Mouse (Mus musculus): ENCODE measurements around the gene Clic1.

Clic1 gene

DNA sequence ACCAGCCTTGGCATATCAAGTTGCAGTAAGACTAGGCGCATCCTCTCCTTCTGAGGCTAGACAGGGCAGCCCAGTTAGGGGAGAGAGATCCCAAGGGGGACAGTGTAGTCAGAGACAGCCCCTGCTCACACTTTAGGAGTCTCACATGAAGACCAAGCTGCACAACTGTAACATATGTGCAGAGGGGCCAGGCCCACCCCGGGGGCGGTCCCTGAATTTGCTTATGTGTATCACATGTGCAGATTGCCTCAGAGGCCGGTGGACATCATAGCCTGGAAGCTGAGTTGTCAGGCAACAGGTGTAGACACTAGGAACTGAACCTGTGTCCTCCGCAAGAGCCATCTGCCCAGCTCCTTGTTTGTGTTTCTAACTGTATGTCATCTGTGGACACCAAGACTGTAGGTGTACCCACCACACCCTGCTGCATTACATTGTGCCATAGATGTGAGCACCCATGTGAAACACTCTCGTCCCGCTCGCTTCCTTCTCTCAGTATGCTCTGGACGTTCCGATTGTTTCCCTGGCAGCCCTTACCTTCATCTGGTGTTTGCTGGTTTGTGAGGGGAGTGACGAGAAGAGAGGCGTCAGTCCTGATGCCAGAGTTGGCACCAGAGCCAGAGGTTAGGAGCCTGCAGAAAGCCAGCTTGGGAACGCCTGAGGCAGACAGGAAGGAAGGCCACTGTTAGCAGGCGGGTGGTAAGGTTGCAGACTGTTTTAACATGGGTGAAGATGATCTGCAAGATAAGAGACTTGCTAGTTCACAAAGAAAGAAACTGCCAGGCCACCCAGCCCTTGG lies 42.8 kb downstream of the Clic1 start:
- DNase-seq: peak; percentile 61

DNA sequence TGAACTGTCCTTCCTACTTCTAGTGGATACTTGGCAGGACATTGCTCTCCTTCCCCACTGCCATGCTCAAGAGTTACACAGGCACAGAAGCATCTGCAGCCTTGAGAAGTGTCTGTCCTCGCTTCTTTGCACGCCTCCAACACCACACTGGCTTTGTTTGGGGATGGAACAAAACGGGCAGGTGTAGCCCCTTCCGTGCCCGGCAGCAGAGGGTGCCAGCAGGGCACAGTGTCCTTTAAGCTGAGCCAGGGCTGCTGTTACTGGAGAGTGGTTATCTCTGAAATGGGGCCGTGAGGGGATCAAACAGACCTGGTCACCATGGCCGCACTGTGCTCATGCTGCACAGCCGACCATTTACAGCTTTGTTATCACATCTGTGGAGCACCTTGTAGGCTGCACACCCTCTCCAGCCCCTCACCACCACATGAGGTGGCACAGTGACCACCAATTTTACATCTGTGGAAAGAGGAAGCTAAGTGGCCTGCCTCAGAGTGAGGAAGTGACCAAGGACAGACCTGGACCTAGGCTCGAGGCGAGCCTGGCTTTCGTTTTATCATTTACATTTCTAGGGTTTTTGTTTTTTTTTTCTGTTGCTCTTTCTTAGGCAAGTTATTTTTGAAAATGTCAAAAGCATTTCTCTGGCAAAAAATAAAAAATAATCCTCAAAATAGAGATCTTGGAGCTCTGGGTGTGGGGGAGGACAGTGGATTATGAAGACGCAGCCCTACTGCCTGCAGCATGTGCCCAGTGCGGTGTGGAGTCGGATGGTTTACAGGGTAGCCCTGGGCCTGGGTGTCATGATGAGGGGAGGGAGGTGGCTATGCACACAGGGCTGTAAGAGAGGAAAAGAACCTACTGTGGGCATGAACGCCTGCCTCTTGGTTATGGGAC lies 45.0 kb downstream of the Clic1 start:
- no peak for DNase-seq

DNA sequence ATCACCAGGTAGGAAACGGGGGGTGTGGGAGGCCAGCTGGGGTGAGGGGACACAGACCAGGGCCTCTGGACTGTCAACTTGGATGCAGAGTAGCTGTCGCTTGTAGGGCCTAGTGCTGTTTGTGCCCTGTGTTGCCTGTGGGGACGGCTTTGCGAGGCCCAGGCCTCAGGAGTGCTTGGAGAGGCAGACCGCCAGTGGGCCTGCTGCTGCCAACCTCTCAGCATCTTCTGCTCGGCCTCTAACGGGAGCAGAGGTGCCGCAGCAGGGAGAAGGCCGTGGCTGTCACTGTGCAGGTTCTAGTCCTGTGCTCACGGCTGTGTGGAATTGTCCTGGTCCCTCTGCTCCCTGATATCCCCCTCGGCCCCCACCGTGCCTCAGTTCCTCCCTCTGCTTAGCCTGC lies 46.8 kb downstream of the Clic1 start:
- no peak for DNase-seq

DNA sequence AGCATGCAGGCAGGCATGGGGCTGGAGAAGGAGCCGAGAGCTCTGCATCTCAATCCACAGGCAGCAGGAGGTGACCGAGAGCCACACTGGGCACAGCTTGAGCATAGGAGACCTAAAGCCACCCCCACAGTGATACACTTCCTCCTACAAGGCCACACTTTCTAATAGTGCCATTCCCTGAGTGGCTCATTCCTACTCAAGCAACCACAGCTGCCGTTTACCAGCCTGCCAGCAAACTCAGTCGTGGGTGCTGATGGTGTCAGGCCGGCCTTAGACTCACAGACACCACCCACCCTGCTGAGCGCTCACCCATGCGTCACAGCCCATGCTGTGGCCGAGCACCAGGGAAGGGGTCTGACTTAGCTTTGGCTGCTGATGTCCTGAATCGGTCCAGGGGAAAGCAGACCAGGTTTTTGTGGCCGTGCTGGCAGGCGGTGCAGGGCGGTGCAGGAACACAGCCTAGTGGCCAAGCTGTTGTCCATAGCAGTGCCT lies 47.4 kb downstream of the Clic1 start:
- peak; percentile 78 for DNase-seq

DNA sequence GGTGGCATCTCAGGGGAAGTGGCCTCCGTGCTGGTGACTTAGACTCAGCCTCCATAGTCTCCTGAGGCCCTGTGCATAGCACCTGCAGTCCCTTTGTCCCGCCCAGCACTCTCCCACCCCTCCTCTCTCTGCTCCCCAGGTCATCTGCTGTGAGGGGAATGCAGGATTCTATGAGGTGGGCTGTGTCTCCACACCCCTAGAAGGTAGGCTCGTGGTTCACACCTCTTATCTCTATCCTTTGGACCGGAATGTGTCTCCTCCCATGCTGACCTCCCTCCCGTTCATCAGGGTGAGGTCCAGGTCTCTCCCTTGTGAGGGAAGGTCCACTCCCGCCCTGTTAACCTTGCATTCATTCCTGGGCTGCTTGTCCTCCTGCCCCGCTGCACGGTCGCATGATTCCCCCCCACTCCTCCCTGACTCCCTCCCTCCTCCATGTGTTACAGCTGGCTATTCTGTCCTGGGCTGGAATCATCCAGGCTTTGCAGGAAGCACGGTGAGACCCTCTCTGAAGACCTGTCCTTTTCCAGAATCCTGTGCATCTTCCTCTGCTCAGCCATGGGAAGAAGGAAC lies 50.5 kb downstream of the Clic1 start:
- DNase-seq: no peak

DNA sequence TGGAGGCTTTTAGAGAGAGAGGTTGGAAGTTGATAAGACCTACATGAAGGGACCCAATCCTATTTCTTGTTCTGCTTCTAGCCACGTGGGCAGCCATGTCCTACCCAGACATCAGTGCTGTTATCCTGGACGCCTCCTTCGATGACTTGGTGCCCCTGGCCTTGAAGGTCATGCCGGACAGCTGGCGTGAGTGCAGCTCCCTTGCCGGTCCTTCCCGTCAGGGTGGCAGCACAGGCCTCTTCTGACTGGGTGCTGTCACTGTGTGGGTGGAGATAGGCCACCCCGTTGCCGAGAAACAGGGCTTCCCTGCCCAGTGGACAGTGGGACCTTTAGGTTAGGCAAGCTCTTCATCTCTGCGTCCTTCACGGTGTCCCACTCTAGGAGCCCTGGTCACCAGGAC lies 51.4 kb downstream of the Clic1 start:
- no peak for DNase-seq

DNA sequence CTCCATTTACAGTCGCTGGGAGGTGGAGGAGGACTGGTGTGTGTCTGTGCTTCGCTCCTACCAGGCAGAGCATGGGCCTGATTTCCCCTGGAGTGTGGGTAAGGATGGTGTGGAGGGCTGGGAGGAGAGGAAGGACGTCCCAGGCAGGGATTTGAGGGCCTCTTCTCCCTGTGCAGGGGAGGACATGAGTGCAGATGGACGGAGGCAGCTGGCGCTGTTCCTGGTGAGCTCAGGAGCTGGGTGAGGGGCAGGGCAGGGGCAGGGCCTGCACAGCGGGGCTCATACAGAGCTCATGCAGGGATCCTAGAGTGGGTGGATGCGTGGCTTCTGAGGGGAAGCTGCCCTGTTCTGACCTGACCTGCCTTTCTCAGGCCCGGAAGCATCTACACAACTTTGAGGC lies 52.5 kb downstream of the Clic1 start:
- no peak for DNase-seq

DNA sequence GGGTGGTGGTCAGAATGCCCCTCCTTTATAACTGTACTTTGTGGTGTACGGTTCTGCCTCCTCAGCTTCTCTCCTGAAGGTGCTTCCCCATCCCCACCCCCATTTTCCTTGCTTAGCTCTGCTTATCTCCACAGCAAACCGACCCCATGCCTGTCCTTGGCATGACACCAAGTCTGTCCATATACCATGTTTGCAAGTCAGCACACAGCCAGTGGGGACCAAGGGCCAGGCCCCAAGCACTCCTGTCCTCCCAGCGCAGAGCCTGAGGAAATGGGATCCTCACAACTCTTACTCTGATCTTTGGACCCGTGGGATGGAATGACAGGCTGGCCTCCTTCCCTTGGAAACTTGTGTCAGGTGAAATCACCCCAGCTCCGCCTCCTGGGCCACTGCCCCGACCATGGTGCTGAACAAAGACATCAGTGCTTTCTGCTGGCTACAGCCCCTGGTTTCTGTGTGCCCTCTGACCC lies 53.5 kb downstream of the Clic1 start:
- no peak for DNase-seq

DNA sequence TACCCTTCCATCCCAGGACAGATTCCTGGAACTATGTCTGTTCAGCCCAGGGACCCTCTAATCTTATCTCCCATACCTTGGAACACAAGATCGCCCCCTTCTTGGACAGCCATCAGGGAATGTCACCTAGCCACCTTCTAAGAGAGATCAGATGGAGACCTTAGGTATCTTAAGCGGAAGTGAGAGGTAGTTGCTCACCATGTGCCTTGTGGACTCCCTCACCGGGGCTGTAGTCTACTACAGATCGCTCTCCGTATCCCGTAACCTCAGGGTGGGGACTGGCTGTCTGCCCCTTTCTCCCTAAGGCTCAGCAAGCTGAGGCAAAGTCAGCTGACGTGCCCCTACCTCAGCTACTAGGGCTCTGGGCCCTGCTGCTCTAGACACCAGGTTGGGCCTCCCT lies 54.3 kb downstream of the Clic1 start:
- no peak for DNase-seq

DNA sequence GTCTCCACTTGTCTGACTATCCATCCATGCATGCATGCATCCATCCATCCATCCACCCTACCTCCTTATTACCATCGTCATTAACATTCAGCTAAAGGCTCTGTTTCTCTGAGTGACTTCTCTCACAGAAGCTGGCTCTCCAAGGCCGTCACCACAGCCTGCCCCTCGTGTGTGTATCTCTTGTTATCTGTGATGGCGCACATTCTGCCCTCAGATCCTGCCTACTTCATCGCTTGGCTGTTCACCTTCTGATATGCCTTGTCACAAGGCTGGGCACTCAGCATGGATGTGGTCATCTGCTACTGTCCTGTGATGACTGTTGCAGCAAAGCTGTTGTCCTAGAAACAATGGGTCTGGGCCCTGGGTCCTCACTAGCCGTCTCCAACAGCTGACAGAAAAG lies 55.0 kb downstream of the Clic1 start:
- no peak for DNase-seq

DNA sequence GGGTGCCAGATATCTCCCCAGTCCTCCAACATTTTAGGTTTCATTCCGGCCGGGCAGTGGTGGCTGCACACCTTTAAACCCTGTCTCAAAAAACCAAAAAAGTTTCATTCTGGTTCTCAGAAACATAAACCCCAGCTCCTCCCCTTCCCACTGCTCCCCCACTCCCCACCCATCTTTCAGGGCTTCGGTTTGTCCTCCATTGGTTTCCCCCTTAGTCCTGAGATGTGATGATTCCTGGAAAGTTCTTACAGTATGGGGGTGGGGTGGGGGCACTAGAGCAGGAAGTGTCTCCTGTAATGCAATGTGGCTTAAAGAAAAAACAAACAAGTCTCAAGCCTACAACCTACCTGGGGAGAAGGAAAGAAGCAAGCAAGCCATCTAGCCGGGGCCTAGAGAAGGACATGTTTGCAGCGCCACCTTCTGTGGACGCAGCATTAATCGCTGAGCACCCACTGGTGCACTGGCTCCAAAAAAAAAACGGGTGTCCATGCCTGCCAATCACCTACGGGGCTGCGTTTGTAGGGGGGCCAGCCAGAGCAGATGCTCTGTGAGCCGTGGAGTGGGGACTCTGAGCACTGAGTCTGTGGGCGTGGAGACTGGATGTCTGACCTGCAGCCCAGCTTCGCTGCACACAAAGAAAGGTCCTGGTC lies 56.1 kb downstream of the Clic1 start:
- peak; percentile 80 for DNase-seq

DNA sequence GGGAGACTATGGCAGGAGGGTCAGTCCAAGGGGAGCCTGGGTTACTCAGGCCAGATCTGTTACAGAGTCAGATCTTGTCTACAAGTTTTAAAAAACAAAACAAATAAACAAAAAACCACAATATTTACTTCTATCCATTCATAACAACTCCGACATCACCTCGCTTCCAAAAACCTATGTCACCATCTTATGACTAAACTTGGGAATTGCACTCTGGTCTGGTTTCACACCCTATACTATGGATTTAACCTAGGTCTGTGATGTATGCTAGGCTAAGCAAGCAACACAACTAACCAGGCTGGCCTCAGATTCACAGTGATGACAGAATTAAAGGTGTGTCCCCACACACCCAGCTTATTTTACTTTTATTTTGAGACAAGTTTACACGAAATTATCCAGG lies 56.8 kb downstream of the Clic1 start:
- DNase-seq: no peak

DNA sequence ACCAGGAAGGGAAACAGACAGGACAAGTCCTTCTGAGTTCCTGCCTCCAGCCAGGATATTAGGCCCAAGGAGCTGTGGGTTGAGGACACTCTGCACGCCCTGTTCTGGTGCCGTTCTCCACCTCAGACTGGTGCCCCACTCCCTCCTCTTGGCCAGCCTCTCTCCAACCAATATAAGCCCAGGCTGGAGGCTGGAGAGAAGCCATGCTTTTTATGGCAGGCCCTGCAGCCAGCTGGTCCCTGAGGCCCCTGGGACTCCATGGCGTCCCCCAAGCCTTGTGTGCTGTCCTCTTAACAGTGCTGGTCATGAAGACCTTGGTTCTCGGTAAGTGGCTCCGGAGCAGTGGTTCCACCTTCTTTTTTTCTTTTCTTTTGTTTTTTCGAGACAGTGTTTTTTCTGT lies 58.3 kb downstream of the Clic1 start, which contains the start of gene Ly6g5c:
Gene Ly6g5c (plus strand): TSS at position 183 of the 400 bp plus-strand sequence.
- peak; percentile 76 for DNase-seq

All from cerebellum, adult 9-10 months (tissue).